Mouse (Mus musculus): ENCODE data around the gene Tmc4. TPM values are rescaled to one million over a fixed set of nuclear protein-coding genes. Genes with fewer than 3 reads are reported as not detected.
A peak's percentile ranks its signal among the peaks of the same experiment; 100 is the strongest.
"Not testable (repeated sequence)": the region's sequence is repeated elsewhere in the genome, so short reads cannot be mapped to it uniquely, and the experiment has no call there.

The Tmc4 gene
- polyA plus RNA-seq, 1 experiment = 1.8 TPM

- Histone ChIP-seq H3K4me3 (ENCODE audit: insufficient read depth, poor library complexity, severe bottlenecking) (no peak overlapping the region), H3K36me3 (ENCODE audit: control insufficient read depth, insufficient read depth) (peaks cover 35% of the 10 kb centered on the region), H3K79me3 (ENCODE audit: low read depth) (peaks cover 28% of the 10 kb centered on the region), H3K27me3 (ENCODE audit: control insufficient read depth, insufficient read depth, insufficient read length) (no peaks in the 10 kb centered on the region), H3K79me2 (ENCODE audit: control insufficient read depth, insufficient read depth) (peaks cover 35% of the 10 kb centered on the region), H3ac (ENCODE audit: control insufficient read depth, insufficient read length, low read depth) (no peak overlapping the region)
- no peak for TF ChIP-seq FOSL1 (IDR thresholded peaks at IDR 0.05; ENCODE audit: insufficient read depth, low read length, poor library complexity, severe bottlenecking)
- TF ChIP-seq USF1 (IDR thresholded peaks at IDR 0.05; ENCODE audit: low read depth) = no peak
- TF ChIP-seq CTCF (IDR thresholded peaks at IDR 0.05; ENCODE audit: control insufficient read depth, insufficient read depth, insufficient read length) = no peak
- TF ChIP-seq MAX (IDR thresholded peaks at IDR 0.05) = no peak
- no peak for TF ChIP-seq MYOD1 (IDR thresholded peaks at IDR 0.05; ENCODE audit: control insufficient read depth, insufficient read length, low read depth)
- no peak for TF ChIP-seq CEBPB (IDR thresholded peaks at IDR 0.05; ENCODE audit: low read depth)
- TF ChIP-seq MYOG (IDR thresholded peaks at IDR 0.05; ENCODE audit: control insufficient read depth, extremely low read depth, insufficient read length) = no peak
These were observed 30.4 kb upstream of the Tmc4 start for GRCm38 (mm10) chr7:3707568-3708413.

- Histone ChIP-seq H3ac (ENCODE audit: control insufficient read depth, insufficient read length, low read depth) (peak overlapping the region; percentile 2), H3K4me3 (ENCODE audit: insufficient read depth, poor library complexity, severe bottlenecking) (no peak overlapping the region), H3K79me2 (ENCODE audit: control insufficient read depth, insufficient read depth) (peaks cover 35% of the 10 kb centered on the region), H3K79me3 (ENCODE audit: low read depth) (peaks cover 28% of the 10 kb centered on the region), H3K36me3 (ENCODE audit: control insufficient read depth, insufficient read depth) (peaks cover 35% of the 10 kb centered on the region), H3K27me3 (ENCODE audit: control insufficient read depth, insufficient read depth, insufficient read length) (no peaks in the 10 kb centered on the region)
- TF ChIP-seq CTCF (IDR thresholded peaks at IDR 0.05; ENCODE audit: control insufficient read depth, insufficient read depth, insufficient read length) (no peak), MAX (IDR thresholded peaks at IDR 0.05) (no peak), MYOG (IDR thresholded peaks at IDR 0.05; ENCODE audit: control insufficient read depth, extremely low read depth, insufficient read length) (no peak), CEBPB (IDR thresholded peaks at IDR 0.05; ENCODE audit: low read depth) (no peak), USF1 (IDR thresholded peaks at IDR 0.05; ENCODE audit: low read depth) (no peak), FOSL1 (IDR thresholded peaks at IDR 0.05; ENCODE audit: insufficient read depth, low read length, poor library complexity, severe bottlenecking) (no peak), MYOD1 (IDR thresholded peaks at IDR 0.05; ENCODE audit: control insufficient read depth, insufficient read length, low read depth) (no peak)
These were observed 29.7 kb upstream of the Tmc4 start for GRCm38 (mm10) chr7:3707027-3707426.

- Histone ChIP-seq H3K4me3 (ENCODE audit: insufficient read depth, poor library complexity, severe bottlenecking) (peak overlapping the region; percentile 99), H3K79me2 (ENCODE audit: control insufficient read depth, insufficient read depth) (peaks cover 35% of the 10 kb centered on the region), H3K27me3 (ENCODE audit: control insufficient read depth, insufficient read depth, insufficient read length) (no peaks in the 10 kb centered on the region), H3ac (ENCODE audit: control insufficient read depth, insufficient read length, low read depth) (peak overlapping the region; percentile 85), H3K36me3 (ENCODE audit: control insufficient read depth, insufficient read depth) (peaks cover 35% of the 10 kb centered on the region), H3K79me3 (ENCODE audit: low read depth) (peaks cover 28% of the 10 kb centered on the region)
- TF ChIP-seq USF1 (IDR thresholded peaks at IDR 0.05; ENCODE audit: low read depth) (no peak), CTCF (IDR thresholded peaks at IDR 0.05; ENCODE audit: control insufficient read depth, insufficient read depth, insufficient read length) (no peak), FOSL1 (IDR thresholded peaks at IDR 0.05; ENCODE audit: insufficient read depth, low read length, poor library complexity, severe bottlenecking) (no peak), MYOG (IDR thresholded peaks at IDR 0.05; ENCODE audit: control insufficient read depth, extremely low read depth, insufficient read length) (no peak), MAX (IDR thresholded peaks at IDR 0.05) (no peak), CEBPB (IDR thresholded peaks at IDR 0.05; ENCODE audit: low read depth) (no peak)
These were observed 29.1 kb upstream of the Tmc4 start for GRCm38 (mm10) chr7:3706343-3706934.

- peak overlapping the region; percentile 99 for H3K4me3 ChIP-seq (ENCODE audit: insufficient read depth, poor library complexity, severe bottlenecking)
These were observed 28.6 kb upstream of the Tmc4 start for GRCm38 (mm10) chr7:3705911-3706310.

GRCm38 (mm10) chr7:3705461-3705860 lies 28.1 kb upstream of the Tmc4 start:
- Histone ChIP-seq H3ac (ENCODE audit: control insufficient read depth, insufficient read length, low read depth) (peak overlapping the region; percentile 85), H3K79me3 (ENCODE audit: low read depth) (peaks cover 28% of the 10 kb centered on the region), H3K79me2 (ENCODE audit: control insufficient read depth, insufficient read depth) (peaks cover 35% of the 10 kb centered on the region), H3K36me3 (ENCODE audit: control insufficient read depth, insufficient read depth) (peaks cover 35% of the 10 kb centered on the region), H3K4me3 (ENCODE audit: insufficient read depth, poor library complexity, severe bottlenecking) (peak overlapping the region; percentile 99)
- H3K27me3 ChIP-seq (ENCODE audit: control insufficient read depth, insufficient read depth, insufficient read length) = not testable (repeated sequence)

More at GRCm38 (mm10) chr7:3705911-3706310, 28.6 kb upstream of the Tmc4 start:
- H3K79me3 ChIP-seq (ENCODE audit: low read depth) = peaks cover 28% of the 10 kb centered on the region
- H3K36me3 ChIP-seq (ENCODE audit: control insufficient read depth, insufficient read depth) = peaks cover 35% of the 10 kb centered on the region
- peaks cover 35% of the 10 kb centered on the region for H3K79me2 ChIP-seq (ENCODE audit: control insufficient read depth, insufficient read depth)
- H3ac ChIP-seq (ENCODE audit: control insufficient read depth, insufficient read length, low read depth) = peak overlapping the region; percentile 85
- no peak for TF ChIP-seq MAX (IDR thresholded peaks at IDR 0.05)
- TF ChIP-seq CTCF (IDR thresholded peaks at IDR 0.05; ENCODE audit: control insufficient read depth, insufficient read depth, insufficient read length) = no peak
- TF ChIP-seq MYOD1 (IDR thresholded peaks at IDR 0.05; ENCODE audit: control insufficient read depth, insufficient read length, low read depth) = no peak
- no peak for TF ChIP-seq USF1 (IDR thresholded peaks at IDR 0.05; ENCODE audit: low read depth)
- TF ChIP-seq MYOG (IDR thresholded peaks at IDR 0.05; ENCODE audit: control insufficient read depth, extremely low read depth, insufficient read length) = no peak
- TF ChIP-seq FOSL1 (IDR thresholded peaks at IDR 0.05; ENCODE audit: insufficient read depth, low read length, poor library complexity, severe bottlenecking) = no peak
- no peak for TF ChIP-seq CEBPB (IDR thresholded peaks at IDR 0.05; ENCODE audit: low read depth)
- no peaks in the 10 kb centered on the region for H3K27me3 ChIP-seq (ENCODE audit: control insufficient read depth, insufficient read depth, insufficient read length)
